Mouse (Mus musculus) adrenal gland, postnatal 14 days (tissue): ENCODE results near the gene Psenen. TPM values are rescaled to one million over a fixed set of nuclear protein-coding genes. Genes with fewer than 3 reads are reported as not detected.

Source experiments
- DNase-seq: peaks from one replicate; pipeline ENCODE4 v3.0.0; 2021; ENCODE audit warnings: mixed read lengths
- total RNA-seq: library from RNA; stranded (reverse); gene quantifications from 2 replicates; pipeline ENCODE4 v1.2.3, GENCODE M21; 2021

Gene Psenen
- total RNA-seq, 1 experiment from 2014 or later = 117 TPM

DNA sequence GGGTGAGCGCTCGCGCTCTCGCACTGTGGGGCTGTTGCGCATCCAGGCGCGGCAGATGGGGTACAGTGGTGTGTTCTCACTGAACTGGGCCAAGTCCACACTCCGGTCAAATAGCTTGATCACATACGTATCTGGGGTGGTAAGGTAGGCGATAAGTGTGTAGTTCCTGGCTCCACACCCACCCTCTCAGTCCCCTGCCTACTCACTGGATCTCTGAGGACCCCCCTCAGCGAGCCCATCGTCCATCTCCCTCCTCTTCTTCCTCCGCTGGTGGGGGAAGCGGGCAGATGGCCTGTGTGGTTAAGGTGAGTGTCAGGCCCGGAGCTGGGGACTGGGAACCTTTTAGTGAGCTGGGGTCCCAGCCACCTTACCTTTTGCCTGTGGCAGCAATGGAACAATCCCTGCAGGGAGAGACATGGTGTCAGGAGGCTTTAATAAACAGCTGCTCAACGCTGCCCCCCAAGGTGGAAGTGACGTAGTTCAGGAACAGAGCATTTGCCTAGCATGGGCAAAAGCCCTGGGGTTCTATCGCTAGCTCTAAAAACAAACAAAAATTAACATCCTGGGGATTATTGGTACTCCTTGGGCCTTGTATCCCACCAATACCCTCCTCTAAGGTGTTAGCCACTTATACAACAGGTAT lies 6.4 kb downstream of the Psenen start:
- DNase-seq = peak; percentile 39

DNA sequence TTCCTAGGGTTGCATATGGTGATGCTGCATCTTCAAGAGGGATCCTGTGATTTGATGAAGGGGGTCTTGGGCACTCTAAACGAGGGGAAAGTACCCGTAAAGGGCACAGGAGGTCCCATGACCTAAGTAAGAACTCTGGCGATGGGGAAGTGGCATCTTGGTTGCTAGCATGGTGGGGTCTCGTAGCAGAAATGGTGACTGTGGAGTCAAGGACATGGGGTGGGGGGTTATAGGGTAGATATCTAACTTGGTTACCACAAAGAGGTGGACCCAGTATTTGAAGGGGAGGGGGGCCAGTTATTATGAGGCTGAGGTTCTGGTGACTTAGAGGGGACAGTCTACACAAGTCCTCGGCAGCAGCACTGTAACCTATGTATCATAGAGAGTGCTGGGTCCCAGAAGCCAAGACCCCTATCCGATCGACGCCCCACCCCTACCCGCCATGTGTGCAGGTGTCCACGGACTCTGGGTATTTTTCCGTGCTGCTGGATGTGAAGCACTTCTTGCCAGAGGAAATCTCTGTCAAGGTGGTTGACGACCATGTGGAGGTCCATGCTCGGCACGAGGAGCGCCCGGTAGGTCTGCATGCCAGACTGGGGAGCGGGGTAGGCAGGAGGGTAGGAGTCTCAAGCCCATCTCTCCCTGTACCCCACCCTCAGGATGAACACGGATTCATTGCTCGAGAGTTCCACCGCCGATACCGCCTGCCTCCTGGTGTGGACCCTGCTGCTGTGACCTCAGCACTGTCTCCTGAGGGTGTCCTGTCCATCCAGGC lies 9.4 kb downstream of the Psenen start:
- DNase-seq = no peak

- peak; percentile 84 for DNase-seq
Observed at GRCm38 (mm10) chr7:30553021-30553589, 10.3 kb downstream of the Psenen start.

GRCm38 (mm10) chr7:30552102-30553020 lies 11.1 kb downstream of the Psenen start, which contains the start of the genes Hspb6 and Proser3:
Gene Hspb6 (plus strand): TSS chr7:30552178.
Gene Proser3 (minus strand): TSS chr7:30552299.
- peak; percentile 98 for DNase-seq

GRCm38 (mm10) chr7:30551445-30552101 lies 11.9 kb downstream of the Psenen start:
- DNase-seq = peak; percentile 61

DNA sequence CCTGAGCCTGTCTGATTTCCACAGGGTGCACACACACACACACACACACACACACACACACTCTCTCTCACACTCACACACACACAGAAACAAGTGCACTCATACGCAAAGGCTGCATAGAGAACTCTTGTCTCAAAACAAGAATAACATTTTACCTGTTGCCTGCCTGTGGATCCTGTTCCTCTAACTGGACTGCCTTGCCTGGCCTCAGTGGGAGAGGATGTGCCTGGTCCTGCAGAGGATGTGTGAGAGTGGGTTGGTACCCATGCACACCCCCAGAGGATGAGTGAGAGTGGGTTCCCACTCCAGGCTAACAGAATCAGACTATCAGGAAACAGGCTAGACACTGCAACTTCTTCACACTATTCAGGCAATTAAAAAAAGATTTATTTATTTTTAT lies 12.8 kb downstream of the Psenen start:
- DNase-seq = no peak

DNA sequence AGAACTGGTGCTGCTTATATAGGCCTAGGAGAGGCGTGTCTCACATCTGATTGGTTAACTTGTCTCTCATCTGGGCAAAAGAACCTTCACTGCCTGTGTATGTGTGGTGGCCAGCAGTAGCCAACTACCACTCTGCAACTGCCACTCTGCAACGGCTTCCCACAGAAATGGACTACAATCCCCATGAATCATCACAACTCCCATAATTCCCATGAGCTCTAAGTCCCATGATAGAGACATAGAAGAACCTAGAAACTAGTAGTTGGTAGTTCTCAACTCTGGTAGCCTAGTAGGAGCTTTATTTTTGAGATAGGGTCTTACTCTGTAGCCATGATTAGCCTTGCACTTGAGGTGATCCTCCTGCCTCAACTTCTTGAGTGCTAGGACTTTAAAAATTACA lies 13.5 kb downstream of the Psenen start:
- no peak for DNase-seq

GRCm38 (mm10) chr7:30544327-30544726 lies 19.1 kb downstream of the Psenen start:
- DNase-seq = no peak

- DNase-seq = no peak
Observed at GRCm38 (mm10) chr7:30540572-30540971, 22.9 kb downstream of the Psenen start.

- peak; percentile 97 for DNase-seq
Observed at GRCm38 (mm10) chr7:30534633-30535577, 28.5 kb downstream of the Psenen start, which contains the start of gene Arhgap33. Gene Arhgap33 (minus strand): TSS chr7:30535060.

DNA sequence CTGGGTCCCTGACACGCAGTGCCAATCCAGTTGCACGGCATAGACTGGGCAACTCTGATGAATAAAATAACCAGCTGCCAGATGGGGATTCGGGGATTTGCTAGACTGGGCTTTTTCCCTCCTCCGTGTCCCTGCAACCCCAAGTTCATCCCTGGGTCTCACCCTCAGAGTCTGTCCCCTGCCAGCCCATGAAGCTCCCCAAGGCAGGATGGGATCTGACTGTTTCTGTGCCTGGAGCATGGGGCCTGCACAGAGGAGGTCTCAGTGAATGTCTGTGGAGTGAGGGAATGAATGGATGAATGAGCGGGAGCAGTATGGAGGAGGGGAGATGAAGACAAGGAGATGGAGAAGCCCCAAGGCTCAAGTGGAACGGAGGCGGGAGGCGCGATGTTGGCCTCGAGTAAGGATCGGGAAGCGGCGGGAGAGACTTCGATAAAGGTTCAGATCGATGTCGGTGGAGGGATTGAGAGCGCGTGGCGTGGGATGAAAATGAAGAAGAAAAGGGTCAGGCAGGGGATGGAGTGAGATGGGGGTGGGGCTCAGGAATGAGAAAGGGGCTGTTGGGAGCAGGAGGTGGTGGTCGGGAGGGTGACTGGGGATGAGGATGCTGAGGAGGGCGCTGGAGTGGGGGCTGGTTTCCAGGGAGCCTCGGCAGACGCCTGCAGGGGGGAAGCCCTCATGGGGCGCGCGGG lies 29.3 kb downstream of the Psenen start:
- peak; percentile 16 for DNase-seq

- peak; percentile 57 for DNase-seq
Observed at GRCm38 (mm10) chr7:30532931-30533330, 30.5 kb downstream of the Psenen start.

DNA sequence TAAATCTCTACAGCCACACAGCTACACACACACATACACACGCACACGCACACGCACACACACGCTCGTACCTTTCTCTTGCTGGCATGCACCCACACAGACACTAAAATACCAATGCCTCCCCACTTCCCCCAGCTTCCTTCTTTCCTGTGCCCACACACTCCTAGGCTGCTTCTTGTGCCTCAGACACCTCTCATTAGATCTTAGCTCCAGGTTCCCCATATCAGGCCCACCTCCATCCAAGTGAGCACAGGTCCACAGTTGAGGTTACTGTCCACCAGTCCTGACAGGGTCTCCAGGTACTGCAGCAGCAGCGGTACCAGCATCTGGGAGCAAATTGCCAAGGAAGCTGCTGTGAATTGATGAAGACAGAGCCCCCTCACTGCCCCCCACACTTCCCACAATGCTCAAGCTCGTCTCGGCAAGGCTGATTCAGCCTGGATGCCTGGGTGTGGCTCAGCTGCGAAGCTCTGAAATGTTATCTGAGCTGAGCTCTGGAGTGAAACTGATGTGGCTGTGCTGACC lies 32.1 kb downstream of the Psenen start:
- no peak for DNase-seq

DNA sequence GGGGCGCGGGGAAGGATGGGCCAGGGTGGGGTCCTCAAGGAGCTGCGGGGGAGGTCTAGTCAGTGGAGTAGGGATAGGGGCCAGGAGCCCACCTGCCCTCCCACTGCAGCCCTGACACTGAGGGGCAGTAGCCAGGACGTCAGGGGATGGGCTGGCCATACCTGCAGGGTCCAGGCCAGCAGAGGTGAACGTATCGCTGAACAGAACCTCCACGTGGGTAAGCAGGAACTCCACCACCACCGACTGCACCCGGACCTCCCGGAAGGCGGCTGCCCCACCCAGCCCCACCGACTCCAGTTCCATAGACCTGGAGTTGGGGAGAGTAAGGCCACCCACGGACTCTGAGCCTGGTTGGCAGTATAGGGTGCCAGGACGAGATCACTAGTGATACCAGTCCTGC lies 36.4 kb downstream of the Psenen start:
- no peak for DNase-seq

- DNase-seq = no peak
Observed at GRCm38 (mm10) chr7:30526399-30526798, 37.0 kb downstream of the Psenen start.

DNA sequence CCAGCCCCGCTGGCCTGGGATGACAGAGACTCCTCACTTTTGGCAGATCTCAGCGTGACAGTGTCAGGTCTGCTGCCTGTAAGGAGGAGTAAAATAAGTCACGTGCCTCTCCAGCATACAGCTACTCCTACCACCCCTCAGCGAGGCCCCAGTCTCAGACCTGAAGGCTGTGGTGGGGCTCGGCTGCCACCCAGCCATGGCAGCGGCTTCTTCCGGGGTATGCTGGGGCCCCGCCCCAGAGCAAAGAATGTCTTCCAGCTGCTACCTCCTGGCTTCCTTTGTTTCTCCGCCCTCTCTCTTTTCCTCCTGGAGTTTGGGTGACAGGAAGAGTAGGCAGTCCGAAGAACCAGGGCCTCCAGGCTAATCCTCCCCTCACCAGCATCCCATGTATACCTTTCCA lies 37.5 kb downstream of the Psenen start:
- no peak for DNase-seq

- DNase-seq = peak; percentile 20
Observed at GRCm38 (mm10) chr7:30524487-30524886, 38.9 kb downstream of the Psenen start.

DNA sequence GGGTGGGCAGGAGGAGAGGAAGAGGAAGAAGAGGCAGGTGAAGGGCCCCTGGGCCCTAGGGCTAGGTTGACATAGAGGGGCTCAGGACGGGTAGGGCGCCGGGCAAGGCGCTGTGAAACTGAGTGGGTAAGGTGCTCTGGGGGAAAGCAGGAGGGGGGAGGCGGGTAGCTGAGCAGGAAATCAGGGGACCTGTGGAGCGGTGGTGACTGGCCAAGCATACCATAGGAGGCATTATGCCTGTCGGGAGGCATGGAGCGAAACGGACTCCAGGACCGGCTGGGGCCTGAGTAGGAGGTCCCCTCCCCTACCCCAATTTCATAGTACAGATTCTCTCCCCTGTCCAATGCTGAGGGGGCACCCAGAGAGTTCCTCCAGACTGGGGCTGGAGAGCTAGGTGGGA lies 40.6 kb downstream of the Psenen start:
- DNase-seq = no peak

GRCm38 (mm10) chr7:30520856-30521255 lies 42.6 kb downstream of the Psenen start:
- no peak for DNase-seq

DNA sequence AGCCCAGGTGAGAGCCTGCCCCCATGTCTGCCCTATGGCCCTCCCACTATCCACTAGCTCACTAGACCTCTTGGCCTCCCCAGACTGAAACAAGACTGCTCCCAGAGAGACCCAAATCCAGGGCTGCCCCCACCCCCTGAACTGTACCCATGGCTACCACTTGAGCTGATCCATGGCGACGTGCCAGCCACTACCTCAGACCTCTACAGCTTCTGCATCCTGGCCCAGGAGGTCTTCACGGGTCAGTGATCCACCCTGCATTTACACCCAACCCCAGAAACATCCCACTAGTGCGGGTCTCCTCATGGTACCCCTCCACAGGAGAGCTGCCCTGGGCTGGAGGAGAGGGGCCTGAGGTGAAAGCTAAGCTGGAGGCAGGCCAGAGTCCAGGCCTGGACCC lies 43.0 kb downstream of the Psenen start:
- DNase-seq = no peak
